Mouse (Mus musculus) heart, adult 2 months (tissue): ENCODE data around the gene Gm20708. TPM values are rescaled to one million over a fixed set of nuclear protein-coding genes. Genes with fewer than 3 reads are reported as not detected.

ENCODE experiments used
- DNase-seq, 2 experiments: peaks; one replicate each; pipeline ENCODE4 v3.0.0; 2021
- H3K27ac ChIP-seq: fragments of 200-600 bp; 2 replicates; pipeline ENCODE4 v1.8.1; 2022
- H3K27me3 ChIP-seq: fragments of 200-500 bp; 2 replicates; pipeline ENCODE4 v1.6.1; 2012; ENCODE audit warnings: mild to moderate bottlenecking, low read length, inconsistent platforms, mixed read lengths; ENCODE audit not compliant: control insufficient read depth, insufficient read depth
- H3K36me3 ChIP-seq: fragments of 200-500 bp; 2 replicates; pipeline ENCODE4 v1.6.1; 2012; ENCODE audit warnings: low read length, inconsistent platforms; ENCODE audit not compliant: control insufficient read depth, insufficient read depth
- H3K4me1 ChIP-seq: fragments of 200-500 bp; 2 replicates; pipeline ENCODE4 v1.6.1; 2011; ENCODE audit warnings: low read length; ENCODE audit not compliant: control insufficient read depth, insufficient read depth
- H3K4me3 ChIP-seq: fragments of 200-600 bp; 2 replicates; pipeline ENCODE4 v1.8.1; 2022
- H3K79me2 ChIP-seq: fragments of 200-500 bp; replicated peaks from 2 replicates; pipeline ENCODE4 v1.6.1; 2012; ENCODE audit warnings: mild to moderate bottlenecking, inconsistent platforms, low read length, moderate library complexity, mixed read lengths; ENCODE audit not compliant: control insufficient read depth, insufficient read depth
- H3K9ac ChIP-seq: fragments of 200-500 bp; 2 replicates; pipeline ENCODE4 v1.6.1; 2012; ENCODE audit warnings: low read depth, mild to moderate bottlenecking, control low read depth, inconsistent platforms, low read length, mixed read lengths
- CTCF ChIP-seq: fragments of 200-600 bp; IDR thresholded peaks from 2 replicates; pipeline ENCODE4 v1.8.1; 2022; ENCODE audit warnings: antibody characterized with exemption, mild to moderate bottlenecking, moderate library complexity
- EP300 ChIP-seq: fragments of 200-500 bp; IDR thresholded peaks from 2 replicates; pipeline ENCODE4 v1.6.1; 2011; ENCODE audit warnings: low read depth, low read length, control low read depth; ENCODE audit not compliant: insufficient read depth
- POLR2A ChIP-seq: fragments of 200-500 bp; IDR thresholded peaks from 2 replicates; pipeline ENCODE4 v1.6.1; 2011; ENCODE audit warnings: mild to moderate bottlenecking, low read depth, low read length, control low read depth; ENCODE audit not compliant: insufficient read depth
- WGBS: fragments of 180-500 bp; shearing (Covaris S2); methylation state at CpG from one replicate; pipeline ENCODE4 v1.1.7; 2018; 5-methylcytosine and 5-hydroxymethylcytosine counted together
- intact Hi-C: fragments of 180-260 bp; cut with DNase I; formaldehyde crosslinking; loops from one replicate; pipeline ENCODE4 v1.15.1; 2025
- polyA plus RNA-seq: library from polyadenylated mRNA; depleted of rRNA; stranded (reverse); fragments of >200 nt; gene quantifications from 2 replicates; pipeline ENCODE4 v1.2.3, GENCODE M21; 2012
- total RNA-seq, 2 experiments: library from RNA; stranded (reverse); gene quantifications; 2 replicates each; pipeline ENCODE4 v1.2.3; 2021

The Gm20708 gene
- total and polyA plus RNA-seq, 3 experiments = 0.44 to 0.57 (median 0.48) TPM

GRCm38 (mm10) chr11:117834086-117834485, 24.6 kb downstream of the Gm20708 start:
- no peak overlapping the region for H3K9ac ChIP-seq

GRCm38 (mm10) chr11:117836306-117836705, 26.8 kb downstream of the Gm20708 start:
- H3K27me3 ChIP-seq = no peaks in the 10 kb centered on the region
- H3K4me1 ChIP-seq = peaks cover 3% of the 10 kb centered on the region
- no peaks in the 10 kb centered on the region for H3K79me2 ChIP-seq
- H3K27ac ChIP-seq = no peak overlapping the region
- TF ChIP-seq POLR2A (no peak), CTCF (no peak), EP300 (no peak)
- no peaks in the 10 kb centered on the region for H3K36me3 ChIP-seq
- H3K9ac ChIP-seq = no peak overlapping the region
- DNase-seq = no peak
- no peak overlapping the region for H3K4me3 ChIP-seq
- WGBS = 26% methylated on average over 13 of the region's 13 CpGs
- intact Hi-C loops = no loop called here

More at GRCm38 (mm10) chr11:117834086-117834485, 24.6 kb downstream of the Gm20708 start:
- H3K4me1 ChIP-seq = peaks cover 9% of the 10 kb centered on the region
- WGBS = 84% methylated on average over 8 of the region's 8 CpGs
- no peak overlapping the region for H3K4me3 ChIP-seq
- no peak overlapping the region for H3K27ac ChIP-seq
- no peaks in the 10 kb centered on the region for H3K27me3 ChIP-seq
- TF ChIP-seq POLR2A (no peak), EP300 (no peak), CTCF (no peak)
- H3K36me3 ChIP-seq = no peaks in the 10 kb centered on the region
- no peak for DNase-seq
- H3K79me2 ChIP-seq = no peaks in the 10 kb centered on the region
- intact Hi-C loops = no loop called here

- intact Hi-C loops = no loop called here
- TF ChIP-seq POLR2A = no peak
- 0 out of 2 replicates have a peak, but pooled peaks have one; percentile 18 for TF ChIP-seq EP300
- no peak overlapping the region for H3K4me3 ChIP-seq
- WGBS = 50% methylated on average over 2 of the region's 2 CpGs
- H3K27me3 ChIP-seq = no peaks in the 10 kb centered on the region
- no peak for DNase-seq
- H3K36me3 ChIP-seq = no peaks in the 10 kb centered on the region
- no peaks in the 10 kb centered on the region for H3K79me2 ChIP-seq
- H3K9ac ChIP-seq = no peak overlapping the region
- H3K27ac ChIP-seq = no peak overlapping the region
- H3K4me1 ChIP-seq = no peaks in the 10 kb centered on the region
Measured at GRCm38 (mm10) chr11:117838572-117838971, 29.1 kb downstream of the Gm20708 start.

- no peak for DNase-seq
- no peak for TF ChIP-seq CTCF
- TF ChIP-seq POLR2A = no peak
- TF ChIP-seq EP300 = no peak
- H3K79me2 ChIP-seq = no peaks in the 10 kb centered on the region
- no peaks in the 10 kb centered on the region for H3K4me1 ChIP-seq
- H3K4me3 ChIP-seq = no peak overlapping the region
- intact Hi-C loops = no loop called here
- H3K9ac ChIP-seq = no peak overlapping the region
- H3K27ac ChIP-seq = no peak overlapping the region
- WGBS = 95% methylated on average over 1 of the region's 1 CpGs
- H3K36me3 ChIP-seq = no peaks in the 10 kb centered on the region
- no peaks in the 10 kb centered on the region for H3K27me3 ChIP-seq
Measured at GRCm38 (mm10) chr11:117839021-117839420, 29.6 kb downstream of the Gm20708 start.

- Histone ChIP-seq H3K4me3 (no peak overlapping the region), H3K27ac (no peak overlapping the region), H3K79me2 (no peaks in the 10 kb centered on the region), H3K27me3 (no peaks in the 10 kb centered on the region), H3K4me1 (no peaks in the 10 kb centered on the region), H3K9ac (no peak overlapping the region), H3K36me3 (no peaks in the 10 kb centered on the region)
- WGBS = 55% methylated on average over 1 of the region's 1 CpGs
- TF ChIP-seq POLR2A (no peak), CTCF (no peak), EP300 (no peak)
- intact Hi-C loops = no loop called here
- DNase-seq = no peak
Measured at GRCm38 (mm10) chr11:117840910-117841309, 31.4 kb downstream of the Gm20708 start.

- no peak overlapping the region for H3K9ac ChIP-seq
- no peaks in the 10 kb centered on the region; the same call in 1 of the 2 replicates for H3K4me1 ChIP-seq
- H3K79me2 ChIP-seq = no peaks in the 10 kb centered on the region
- no peaks in the 10 kb centered on the region for H3K36me3 ChIP-seq
- H3K4me3 ChIP-seq = no peak overlapping the region
- intact Hi-C loops = no loop called here
- DNase-seq = no peak
- no peak overlapping the region for H3K27ac ChIP-seq
- TF ChIP-seq EP300 (no peak), POLR2A (no peak), CTCF (no peak)
- 71% methylated on average over 2 of the region's 2 CpGs for WGBS
- no peaks in the 10 kb centered on the region for H3K27me3 ChIP-seq
Measured at GRCm38 (mm10) chr11:117843434-117843833, 34.0 kb downstream of the Gm20708 start.
